Mouse (Mus musculus): ENCODE measurements around the gene Rsrc1.

Rsrc1 gene

GRCm38 (mm10) chr3:66981101-66981661, at the start of gene Rsrc1:
Gene Rsrc1 (plus strand): TSS chr3:66981390.
- DNase-seq (ENCODE audit: low spot score in 2 of 2) = no peak

- DNase-seq (ENCODE audit: low spot score in 2 of 2) = no peak
Measured at GRCm38 (mm10) chr3:66939675-66940074, 41.5 kb upstream of the Rsrc1 start.

- DNase-seq (ENCODE audit: low spot score in 2 of 2) = no peak
Measured at GRCm38 (mm10) chr3:66955126-66955525, 26.1 kb upstream of the Rsrc1 start.

GRCm38 (mm10) chr3:66959972-66960371, 21.2 kb upstream of the Rsrc1 start:
- DNase-seq (ENCODE audit: low spot score in 2 of 2) = no peak

GRCm38 (mm10) chr3:66964884-66965283, 16.3 kb upstream of the Rsrc1 start:
- DNase-seq (ENCODE audit: low spot score in 2 of 2) = no peak

GRCm38 (mm10) chr3:66967508-66967907, 13.7 kb upstream of the Rsrc1 start:
- no peak for DNase-seq (ENCODE audit: low spot score in 2 of 2)

- DNase-seq (ENCODE audit: low spot score in 2 of 2) = no peak
Measured at GRCm38 (mm10) chr3:66970261-66970660, 10.9 kb upstream of the Rsrc1 start.

GRCm38 (mm10) chr3:66970661-66971331, 10.4 kb upstream of the Rsrc1 start:
- no peak for DNase-seq (ENCODE audit: low spot score in 2 of 2)

- DNase-seq (ENCODE audit: low spot score in 2 of 2) = no peak
Measured at GRCm38 (mm10) chr3:66972191-66972950, 8.8 kb upstream of the Rsrc1 start.

- no peak for DNase-seq (ENCODE audit: low spot score in 2 of 2)
Measured at GRCm38 (mm10) chr3:66973391-66973943, 7.7 kb upstream of the Rsrc1 start.

- DNase-seq (ENCODE audit: low spot score in 2 of 2) = no peak
Measured at GRCm38 (mm10) chr3:66974501-66974900, 6.7 kb upstream of the Rsrc1 start.

- DNase-seq (ENCODE audit: low spot score in 2 of 2) = no peak
Measured at GRCm38 (mm10) chr3:66976889-66977615, 4.1 kb upstream of the Rsrc1 start.

- no peak for DNase-seq (ENCODE audit: low spot score in 2 of 2)
Measured at GRCm38 (mm10) chr3:66977811-66978456, 3.3 kb upstream of the Rsrc1 start.

- DNase-seq (ENCODE audit: low spot score in 2 of 2) = no peak
Measured at GRCm38 (mm10) chr3:66978457-66979381, 2.5 kb upstream of the Rsrc1 start.

GRCm38 (mm10) chr3:66979491-66979890, 1.7 kb upstream of the Rsrc1 start:
- no peak for DNase-seq (ENCODE audit: low spot score in 2 of 2)

- DNase-seq (ENCODE audit: low spot score in 2 of 2) = no peak
Measured at GRCm38 (mm10) chr3:66980111-66980975, 847 bp upstream of the Rsrc1 start.

- no peak for DNase-seq (ENCODE audit: low spot score in 2 of 2)
Measured at GRCm38 (mm10) chr3:66981706-66982105, 516 bp downstream of the Rsrc1 start, which contains the start of gene Shox2. Gene Shox2 (minus strand): TSS chr3:66981771.

- DNase-seq (ENCODE audit: low spot score in 2 of 2) = no peak
Measured at GRCm38 (mm10) chr3:66982181-66982911, 1.2 kb downstream of the Rsrc1 start.

GRCm38 (mm10) chr3:66983481-66983880, 2.3 kb downstream of the Rsrc1 start:
- no peak for DNase-seq (ENCODE audit: low spot score in 2 of 2)
